Mouse (Mus musculus): Measurements from ENCODE around the gene Asb14. TPM values are rescaled to one million over a fixed set of nuclear protein-coding genes. Genes with fewer than 3 reads are reported as not detected.

Gene Asb14
- not detected for polyA plus RNA-seq (2012; fragmentation: generic; extraction: Trizol)
- long read RNA-seq, experiment 1 = 0 reads
- long read RNA-seq, experiment 2 = 0 reads

DNA sequence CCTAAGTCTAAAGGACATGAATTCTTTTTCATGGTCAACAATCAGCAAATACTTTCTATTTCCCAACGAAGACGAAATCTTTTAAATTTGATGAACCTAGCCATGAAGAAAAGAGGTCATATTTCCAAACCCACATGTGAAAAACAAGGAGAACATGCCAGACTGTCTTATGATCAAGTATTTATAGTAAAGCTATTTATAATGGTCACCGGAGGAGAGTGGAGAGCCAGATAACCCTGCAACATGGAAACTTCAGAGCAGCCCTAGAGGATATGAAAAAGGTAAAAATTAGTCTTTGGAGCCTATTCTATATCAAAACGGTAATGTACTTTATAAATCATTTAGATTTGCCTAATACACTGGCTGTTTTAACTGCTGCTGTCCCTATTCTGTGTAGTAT lies at the start of gene Asb14:
TSS of gene Asb14 (plus strand) at position 166 of the 400 bp plus-strand sequence.
- H3K36me3 ChIP-seq (ENCODE audit: control insufficient read depth, insufficient read depth) = no peaks in the 10 kb centered on the region
- H3K27me3 ChIP-seq (ENCODE audit: control insufficient read depth, insufficient read depth, insufficient read length) = peaks cover 14% of the 10 kb centered on the region
- no peak within 1 kb of the TSS for H3ac ChIP-seq (ENCODE audit: control insufficient read depth, insufficient read length, low read depth)
- H3K4me3 ChIP-seq (ENCODE audit: insufficient read depth, poor library complexity, severe bottlenecking) = no peak within 1 kb of the TSS
- H3K79me2 ChIP-seq (ENCODE audit: control insufficient read depth, insufficient read depth) = no peaks in the 10 kb centered on the region
- TF ChIP-seq MYOD1 (IDR thresholded peaks at IDR 0.05; ENCODE audit: control insufficient read depth, insufficient read length, low read depth) = no peak
- no peak for TF ChIP-seq USF1 (IDR thresholded peaks at IDR 0.05; ENCODE audit: low read depth)
- no peak for TF ChIP-seq MAX (IDR thresholded peaks at IDR 0.05)
- no peak for TF ChIP-seq FOSL1 (IDR thresholded peaks at IDR 0.05; ENCODE audit: insufficient read depth, low read length, poor library complexity, severe bottlenecking)
- no peak for TF ChIP-seq CEBPB (IDR thresholded peaks at IDR 0.05; ENCODE audit: low read depth)
- no peak for TF ChIP-seq CTCF (IDR thresholded peaks at IDR 0.05; ENCODE audit: control insufficient read depth, insufficient read depth, insufficient read length)
- no peak for TF ChIP-seq MYOG (IDR thresholded peaks at IDR 0.05; ENCODE audit: control insufficient read depth, extremely low read depth, insufficient read length)
- H3K79me3 ChIP-seq (ENCODE audit: low read depth) = no peaks in the 10 kb centered on the region

DNA sequence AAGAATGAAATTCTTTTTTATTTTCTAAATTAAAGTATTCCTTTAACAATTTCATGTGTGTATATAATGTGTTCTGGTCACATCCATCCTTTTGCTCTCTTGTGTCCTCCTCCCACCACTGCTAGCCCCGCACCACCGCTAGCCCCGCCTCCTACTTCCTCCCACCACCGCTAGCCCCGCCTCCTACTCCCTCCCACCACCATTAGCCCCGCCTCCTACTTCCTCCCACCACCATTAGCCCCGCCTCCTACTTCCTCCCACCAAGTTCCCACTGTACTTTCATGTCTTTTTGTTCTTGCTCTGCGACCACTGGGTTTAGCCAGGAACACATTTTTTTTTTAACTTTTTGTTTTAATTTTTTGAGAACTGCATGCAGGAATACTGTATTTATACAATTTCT lies 41.3 kb upstream of the Asb14 start:
- H3K4me3 ChIP-seq (ENCODE audit: insufficient read depth, poor library complexity, severe bottlenecking) = no peak overlapping the region
- no peaks in the 10 kb centered on the region for H3K79me2 ChIP-seq (ENCODE audit: control insufficient read depth, insufficient read depth)
- H3ac ChIP-seq (ENCODE audit: control insufficient read depth, insufficient read length, low read depth) = no peak overlapping the region
- H3K36me3 ChIP-seq (ENCODE audit: control insufficient read depth, insufficient read depth) = no peaks in the 10 kb centered on the region
- no peaks in the 10 kb centered on the region for H3K79me3 ChIP-seq (ENCODE audit: low read depth)
- TF ChIP-seq MYOG (IDR thresholded peaks at IDR 0.05; ENCODE audit: control insufficient read depth, extremely low read depth, insufficient read length) (no peak), USF1 (IDR thresholded peaks at IDR 0.05; ENCODE audit: low read depth) (no peak), CTCF (IDR thresholded peaks at IDR 0.05; ENCODE audit: control insufficient read depth, insufficient read depth, insufficient read length) (no peak), CEBPB (IDR thresholded peaks at IDR 0.05; ENCODE audit: low read depth) (no peak), MAX (IDR thresholded peaks at IDR 0.05) (no peak), FOSL1 (IDR thresholded peaks at IDR 0.05; ENCODE audit: insufficient read depth, low read length, poor library complexity, severe bottlenecking) (no peak), MYOD1 (IDR thresholded peaks at IDR 0.05; ENCODE audit: control insufficient read depth, insufficient read length, low read depth) (no peak)
- peaks cover 13% of the 10 kb centered on the region for H3K27me3 ChIP-seq (ENCODE audit: control insufficient read depth, insufficient read depth, insufficient read length)

DNA sequence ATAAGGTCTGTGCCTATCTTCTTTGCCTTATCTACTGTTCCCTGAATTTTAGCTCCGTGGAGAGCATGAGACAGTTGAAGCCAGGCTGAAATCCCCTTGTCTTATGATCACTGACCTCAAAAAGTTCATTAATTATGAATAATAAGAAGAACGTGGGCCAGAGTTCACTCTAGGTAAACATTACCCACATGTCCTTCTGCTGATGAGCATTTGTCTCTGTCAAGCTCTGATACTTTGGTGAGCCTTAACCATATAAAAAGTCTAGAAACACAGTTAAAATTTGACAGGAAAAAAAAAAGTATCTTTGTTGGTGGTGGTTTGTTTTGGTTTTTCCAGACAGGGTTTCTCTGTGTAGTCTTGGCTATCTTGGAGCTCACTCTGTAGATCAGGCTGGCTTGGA lies 40.3 kb upstream of the Asb14 start:
- Histone ChIP-seq H3K27me3 (ENCODE audit: control insufficient read depth, insufficient read depth, insufficient read length) (peaks cover 12% of the 10 kb centered on the region), H3K36me3 (ENCODE audit: control insufficient read depth, insufficient read depth) (no peaks in the 10 kb centered on the region), H3K4me3 (ENCODE audit: insufficient read depth, poor library complexity, severe bottlenecking) (no peak overlapping the region), H3K79me3 (ENCODE audit: low read depth) (no peaks in the 10 kb centered on the region), H3K79me2 (ENCODE audit: control insufficient read depth, insufficient read depth) (no peaks in the 10 kb centered on the region), H3ac (ENCODE audit: control insufficient read depth, insufficient read length, low read depth) (no peak overlapping the region)
- TF ChIP-seq FOSL1 (IDR thresholded peaks at IDR 0.05; ENCODE audit: insufficient read depth, low read length, poor library complexity, severe bottlenecking) = no peak

DNA sequence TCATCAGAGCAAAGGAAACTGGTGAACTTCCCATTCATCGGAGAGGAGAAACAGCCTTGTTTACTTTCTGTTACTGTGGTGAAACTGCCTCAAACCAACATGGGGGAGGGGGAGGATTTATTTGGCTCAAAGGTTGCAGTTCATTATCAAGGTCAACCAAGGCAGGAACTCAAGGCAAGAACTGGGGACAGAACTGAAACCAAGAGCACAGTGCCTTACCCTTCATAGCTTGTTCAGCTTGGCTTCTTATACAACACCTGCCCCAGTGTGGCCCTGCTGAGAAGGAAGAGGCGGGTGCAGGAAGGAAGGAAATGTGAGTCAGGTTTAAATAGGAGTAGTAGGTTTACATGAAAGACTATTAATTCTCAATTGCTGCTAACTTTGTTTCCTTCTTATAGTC lies 36.0 kb upstream of the Asb14 start:
- Histone ChIP-seq H3K27me3 (ENCODE audit: control insufficient read depth, insufficient read depth, insufficient read length) (peaks cover 4% of the 10 kb centered on the region), H3K36me3 (ENCODE audit: control insufficient read depth, insufficient read depth) (no peaks in the 10 kb centered on the region), H3ac (ENCODE audit: control insufficient read depth, insufficient read length, low read depth) (no peak overlapping the region), H3K79me3 (ENCODE audit: low read depth) (no peaks in the 10 kb centered on the region), H3K79me2 (ENCODE audit: control insufficient read depth, insufficient read depth) (no peaks in the 10 kb centered on the region), H3K4me3 (ENCODE audit: insufficient read depth, poor library complexity, severe bottlenecking) (no peak overlapping the region)
- TF ChIP-seq FOSL1 (IDR thresholded peaks at IDR 0.05; ENCODE audit: insufficient read depth, low read length, poor library complexity, severe bottlenecking) = no peak
- no peak for TF ChIP-seq MYOG (IDR thresholded peaks at IDR 0.05; ENCODE audit: control insufficient read depth, extremely low read depth, insufficient read length)
- no peak for TF ChIP-seq CEBPB (IDR thresholded peaks at IDR 0.05; ENCODE audit: low read depth)
- TF ChIP-seq MAX (IDR thresholded peaks at IDR 0.05) = no peak
- TF ChIP-seq MYOD1 (IDR thresholded peaks at IDR 0.05; ENCODE audit: control insufficient read depth, insufficient read length, low read depth) = no peak
- no peak for TF ChIP-seq USF1 (IDR thresholded peaks at IDR 0.05; ENCODE audit: low read depth)
- no peak for TF ChIP-seq CTCF (IDR thresholded peaks at IDR 0.05; ENCODE audit: control insufficient read depth, insufficient read depth, insufficient read length)

DNA sequence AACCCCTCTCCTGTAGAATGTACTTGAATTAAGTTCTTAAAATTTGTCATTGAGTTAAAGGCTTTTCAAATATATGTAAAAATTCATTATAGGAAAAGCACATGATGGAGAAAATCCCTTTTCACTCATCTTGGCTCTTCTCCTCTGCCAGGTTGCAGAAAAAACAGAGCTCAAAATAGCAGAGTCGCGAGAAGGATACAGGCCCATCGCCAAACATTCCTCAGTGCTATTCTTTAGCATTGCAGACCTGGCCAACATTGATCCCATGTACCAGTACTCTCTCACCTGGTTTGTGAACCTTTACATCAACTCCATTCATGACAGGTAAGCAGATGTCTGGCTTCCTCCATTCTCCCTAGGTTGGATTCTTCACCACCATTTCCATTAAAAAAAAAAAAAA lies 35.3 kb upstream of the Asb14 start:
- peaks cover 4% of the 10 kb centered on the region for H3K27me3 ChIP-seq (ENCODE audit: control insufficient read depth, insufficient read depth, insufficient read length)
- no peak overlapping the region for H3K4me3 ChIP-seq (ENCODE audit: insufficient read depth, poor library complexity, severe bottlenecking)
- no peak for TF ChIP-seq MAX (IDR thresholded peaks at IDR 0.05)
- TF ChIP-seq MYOG (IDR thresholded peaks at IDR 0.05; ENCODE audit: control insufficient read depth, extremely low read depth, insufficient read length) = no peak
- no peak for TF ChIP-seq CEBPB (IDR thresholded peaks at IDR 0.05; ENCODE audit: low read depth)
- TF ChIP-seq MYOD1 (IDR thresholded peaks at IDR 0.05; ENCODE audit: control insufficient read depth, insufficient read length, low read depth) = no peak
- TF ChIP-seq CTCF (IDR thresholded peaks at IDR 0.05; ENCODE audit: control insufficient read depth, insufficient read depth, insufficient read length) = no peak
- no peak for TF ChIP-seq USF1 (IDR thresholded peaks at IDR 0.05; ENCODE audit: low read depth)
- TF ChIP-seq FOSL1 (IDR thresholded peaks at IDR 0.05; ENCODE audit: insufficient read depth, low read length, poor library complexity, severe bottlenecking) = no peak
- H3ac ChIP-seq (ENCODE audit: control insufficient read depth, insufficient read length, low read depth) = no peak overlapping the region
- no peaks in the 10 kb centered on the region for H3K79me3 ChIP-seq (ENCODE audit: low read depth)
- H3K79me2 ChIP-seq (ENCODE audit: control insufficient read depth, insufficient read depth) = no peaks in the 10 kb centered on the region
- H3K36me3 ChIP-seq (ENCODE audit: control insufficient read depth, insufficient read depth) = no peaks in the 10 kb centered on the region

DNA sequence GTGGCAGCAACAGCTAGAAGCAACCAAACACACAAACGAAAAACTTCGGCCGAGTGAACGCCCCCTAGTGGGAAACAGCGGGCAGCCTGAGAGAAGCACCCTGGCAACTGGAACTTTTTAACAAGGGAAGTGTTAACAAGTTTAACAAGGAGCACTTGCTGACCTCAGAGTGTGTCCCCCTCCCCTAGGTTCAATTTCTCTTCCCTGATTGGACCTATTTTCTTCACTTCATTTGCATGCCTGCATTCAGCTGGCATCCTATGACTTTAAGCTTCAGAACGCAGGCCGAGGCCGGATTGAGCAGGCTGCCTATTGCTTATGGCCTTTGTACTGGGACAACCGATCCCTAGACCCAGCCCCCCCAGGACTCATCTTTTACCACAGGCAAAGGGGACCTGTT lies 27.0 kb upstream of the Asb14 start:
- Histone ChIP-seq H3K79me2 (ENCODE audit: control insufficient read depth, insufficient read depth) (no peaks in the 10 kb centered on the region), H3ac (ENCODE audit: control insufficient read depth, insufficient read length, low read depth) (no peak overlapping the region), H3K27me3 (ENCODE audit: control insufficient read depth, insufficient read depth, insufficient read length) (peaks cover 3% of the 10 kb centered on the region), H3K79me3 (ENCODE audit: low read depth) (no peaks in the 10 kb centered on the region), H3K4me3 (ENCODE audit: insufficient read depth, poor library complexity, severe bottlenecking) (no peak overlapping the region), H3K36me3 (ENCODE audit: control insufficient read depth, insufficient read depth) (no peaks in the 10 kb centered on the region)
- TF ChIP-seq MYOG (IDR thresholded peaks at IDR 0.05; ENCODE audit: control insufficient read depth, extremely low read depth, insufficient read length) (no peak), MAX (IDR thresholded peaks at IDR 0.05) (no peak), FOSL1 (IDR thresholded peaks at IDR 0.05; ENCODE audit: insufficient read depth, low read length, poor library complexity, severe bottlenecking) (no peak), USF1 (IDR thresholded peaks at IDR 0.05; ENCODE audit: low read depth) (no peak), CTCF (IDR thresholded peaks at IDR 0.05; ENCODE audit: control insufficient read depth, insufficient read depth, insufficient read length) (no peak), CEBPB (IDR thresholded peaks at IDR 0.05; ENCODE audit: low read depth) (no peak), MYOD1 (IDR thresholded peaks at IDR 0.05; ENCODE audit: control insufficient read depth, insufficient read length, low read depth) (no peak)

All from C2C12 (cell line).